Mouse (Mus musculus): ENCODE results near the gene Hmgcs2.

Gene Hmgcs2

DNA sequence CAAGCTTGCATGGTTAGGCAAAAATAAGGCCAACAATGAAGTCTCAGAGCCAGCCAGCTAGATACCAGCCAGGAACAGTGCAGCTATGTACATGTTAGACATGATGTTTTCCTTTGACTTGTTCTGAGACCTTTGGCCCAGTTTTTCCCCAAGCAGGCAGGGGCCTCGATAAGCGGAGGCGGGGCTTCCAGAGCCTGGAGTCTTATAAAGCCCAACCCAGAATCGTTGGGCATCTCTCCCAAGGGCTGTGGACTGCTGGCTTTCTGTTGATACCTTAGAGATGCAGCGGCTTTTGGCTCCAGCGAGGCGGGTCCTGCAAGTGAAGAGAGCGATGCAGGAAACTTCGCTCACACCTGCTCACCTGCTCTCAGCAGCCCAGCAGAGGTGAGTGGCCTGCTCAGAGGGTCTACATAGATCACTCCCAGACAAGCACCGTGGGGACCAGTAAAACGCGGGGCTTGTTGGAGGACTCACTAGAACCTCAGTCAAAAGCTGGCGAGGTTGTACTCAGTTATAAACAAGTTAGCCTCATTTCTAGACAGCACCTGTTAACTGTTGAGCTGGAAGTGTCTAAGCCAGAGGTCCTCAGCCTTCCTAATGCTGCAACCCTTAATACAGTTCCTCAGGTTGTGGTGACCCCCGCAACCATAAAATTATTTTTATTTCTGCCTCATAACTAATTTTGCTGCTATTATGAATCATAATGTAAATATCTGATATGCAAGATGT lies at the start of gene Hmgcs2:
Gene Hmgcs2, plus strand, starts transcription at position 232 of the 729 bp plus-strand sequence.
- no peak for DNase-seq

DNA sequence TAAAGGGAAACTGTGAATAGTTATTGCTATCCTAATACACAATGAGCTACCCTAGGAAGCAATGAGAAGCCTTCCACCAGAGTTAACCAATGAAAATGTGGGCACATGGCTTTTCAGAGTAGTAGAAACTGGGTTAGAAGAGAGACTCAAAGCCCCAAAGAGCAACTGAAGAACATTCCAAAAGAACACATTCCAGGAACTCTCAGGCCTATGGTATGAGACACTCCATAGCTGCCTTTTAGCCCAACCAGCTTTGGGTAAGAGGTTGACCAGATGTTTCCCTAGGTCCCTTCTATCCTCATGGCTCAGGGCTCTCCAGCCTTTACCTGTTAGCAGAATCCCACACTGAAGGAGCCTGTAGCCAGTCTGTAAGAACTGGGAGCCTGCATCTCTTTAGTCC lies 46.7 kb upstream of the Hmgcs2 start:
- DNase-seq, result no peak

DNA sequence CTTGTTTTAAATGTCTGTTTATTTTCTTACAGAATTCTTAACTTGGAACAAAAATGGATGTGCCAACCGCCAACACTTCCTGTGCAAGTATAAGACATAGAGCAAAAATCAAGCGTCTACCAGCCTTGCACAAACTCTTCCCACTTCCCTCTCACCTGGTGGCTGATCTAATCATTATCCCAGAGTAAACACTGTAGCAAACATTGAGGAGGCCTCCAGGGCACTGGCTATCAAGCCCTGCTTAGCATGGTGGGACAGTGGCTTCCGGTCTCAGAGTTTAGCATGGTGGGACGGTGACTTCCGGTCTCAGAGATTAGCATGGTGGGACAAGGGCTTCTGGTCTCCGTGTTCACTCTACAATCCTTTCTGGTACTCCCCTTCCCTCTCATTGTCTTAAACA lies 44.0 kb upstream of the Hmgcs2 start:
- no peak for DNase-seq

GRCm38 (mm10) chr3:98237240-98237639 lies 43.0 kb upstream of the Hmgcs2 start:
- no peak for DNase-seq

DNA sequence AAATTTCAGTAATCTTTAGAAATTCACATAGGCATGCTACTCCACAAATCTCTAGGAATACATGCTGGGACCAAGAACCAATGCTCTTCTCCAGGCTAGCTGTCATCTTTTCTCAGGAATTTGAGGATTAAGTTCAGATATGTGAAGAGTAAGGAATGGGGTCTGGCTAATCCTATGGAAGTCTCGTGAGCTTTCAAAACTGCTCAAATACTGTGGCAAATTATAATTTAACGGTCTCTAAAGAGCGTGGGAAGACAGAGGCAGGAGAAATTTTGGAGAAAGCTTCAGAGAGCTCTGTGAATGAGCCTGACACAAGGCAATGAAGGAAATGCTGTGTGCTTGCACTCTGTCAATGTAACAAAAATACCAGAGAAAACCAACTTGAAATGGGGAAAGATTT lies 42.1 kb upstream of the Hmgcs2 start:
- DNase-seq, result no peak

DNA sequence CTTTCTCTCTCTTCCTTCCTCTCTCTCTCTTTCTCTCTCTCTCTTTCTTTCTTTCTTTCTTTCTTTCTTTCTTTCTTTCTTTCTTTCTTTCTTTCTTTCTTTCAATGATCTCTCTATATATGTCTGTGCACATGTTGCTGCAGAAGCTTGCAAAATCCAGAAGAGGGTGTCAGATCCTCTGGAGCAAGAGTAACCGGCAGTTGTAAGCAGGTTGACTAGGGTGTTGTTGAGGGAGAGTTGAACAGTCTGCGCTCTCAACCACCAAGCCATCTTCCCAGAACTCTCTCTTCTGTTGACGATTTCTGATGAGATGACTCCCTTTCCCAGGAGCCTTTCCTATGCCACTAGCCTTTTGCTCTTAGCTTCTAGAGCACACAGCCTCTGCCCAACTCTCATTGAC lies 38.2 kb upstream of the Hmgcs2 start:
- no peak for DNase-seq

- DNase-seq, result no peak
Observed at GRCm38 (mm10) chr3:98242458-98243037, 37.7 kb upstream of the Hmgcs2 start.

DNA sequence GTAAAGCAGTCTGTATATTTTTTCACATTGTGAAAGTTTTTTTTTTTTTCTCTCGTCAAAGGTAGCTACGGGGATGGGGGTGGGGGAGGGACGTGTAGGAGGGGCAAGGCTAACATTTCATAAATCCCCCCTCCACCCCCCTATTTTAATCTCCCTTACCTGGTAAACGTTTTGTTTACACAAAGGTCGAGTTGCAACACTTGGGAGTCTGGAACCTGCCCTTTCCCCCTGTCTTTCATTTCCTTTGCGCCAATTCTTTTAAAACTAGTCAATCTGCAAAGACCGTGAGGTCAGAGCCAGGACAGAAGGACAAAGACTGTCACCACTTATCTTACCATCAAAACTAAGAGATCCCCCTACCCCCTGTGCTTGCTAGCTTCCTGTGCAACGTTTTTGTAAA lies 34.3 kb upstream of the Hmgcs2 start:
- no peak for DNase-seq

- no peak for DNase-seq
Observed at GRCm38 (mm10) chr3:98246985-98247751, 33.1 kb upstream of the Hmgcs2 start.

- DNase-seq, result no peak
Observed at GRCm38 (mm10) chr3:98249378-98249777, 30.9 kb upstream of the Hmgcs2 start.

DNA sequence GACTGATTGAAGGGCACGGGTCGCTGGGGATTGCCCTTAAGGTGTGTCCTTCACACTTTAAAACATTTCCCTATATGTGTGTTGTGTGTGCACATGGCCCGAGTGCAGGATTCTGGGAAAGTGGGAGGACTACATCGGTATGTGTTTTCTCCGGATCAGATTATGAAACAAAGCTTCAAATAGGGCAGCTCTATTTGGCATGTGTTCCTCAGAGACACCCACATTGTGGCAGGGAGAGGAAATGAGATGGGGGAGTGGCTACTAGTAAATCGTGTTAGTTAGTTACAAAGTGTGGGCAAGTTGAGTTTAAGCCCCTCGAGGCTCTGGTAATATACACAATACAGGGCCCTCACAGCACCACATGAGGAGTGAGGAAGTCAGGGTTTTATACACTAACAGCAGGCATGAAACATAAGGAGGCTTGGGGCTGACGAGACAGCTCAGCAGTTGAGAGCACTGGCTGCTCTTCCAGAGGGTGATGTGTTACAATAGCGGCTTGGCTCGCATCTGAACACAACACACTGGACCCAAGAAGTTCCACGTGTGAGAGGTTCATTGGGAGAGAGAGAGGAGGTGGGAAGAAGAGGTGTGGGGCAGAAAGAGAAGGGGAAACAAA lies 30.3 kb upstream of the Hmgcs2 start:
- no peak for DNase-seq

- DNase-seq, result no peak
Observed at GRCm38 (mm10) chr3:98254059-98254458, 26.2 kb upstream of the Hmgcs2 start.

- DNase-seq, result no peak
Observed at GRCm38 (mm10) chr3:98254656-98255583, 25.3 kb upstream of the Hmgcs2 start.

DNA sequence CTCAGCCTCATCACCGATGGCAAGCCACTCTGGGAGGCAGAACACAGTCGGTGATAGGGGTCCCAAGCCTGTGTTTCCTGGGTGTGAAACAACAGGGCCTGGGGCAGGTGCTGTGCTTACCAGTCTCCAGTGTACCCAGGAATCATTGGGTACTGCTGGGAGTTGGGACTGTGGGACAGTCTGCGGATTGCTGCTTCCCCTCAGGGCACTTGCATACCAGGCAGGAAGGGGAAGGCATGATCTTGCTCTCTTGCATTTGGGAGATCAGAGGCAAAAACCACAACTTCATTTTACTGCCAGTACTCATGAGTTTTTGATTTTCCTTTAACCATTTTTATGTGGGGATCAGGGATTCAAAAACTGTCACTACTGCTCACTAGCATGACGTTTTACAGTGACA lies 21.5 kb upstream of the Hmgcs2 start:
- DNase-seq, result no peak

DNA sequence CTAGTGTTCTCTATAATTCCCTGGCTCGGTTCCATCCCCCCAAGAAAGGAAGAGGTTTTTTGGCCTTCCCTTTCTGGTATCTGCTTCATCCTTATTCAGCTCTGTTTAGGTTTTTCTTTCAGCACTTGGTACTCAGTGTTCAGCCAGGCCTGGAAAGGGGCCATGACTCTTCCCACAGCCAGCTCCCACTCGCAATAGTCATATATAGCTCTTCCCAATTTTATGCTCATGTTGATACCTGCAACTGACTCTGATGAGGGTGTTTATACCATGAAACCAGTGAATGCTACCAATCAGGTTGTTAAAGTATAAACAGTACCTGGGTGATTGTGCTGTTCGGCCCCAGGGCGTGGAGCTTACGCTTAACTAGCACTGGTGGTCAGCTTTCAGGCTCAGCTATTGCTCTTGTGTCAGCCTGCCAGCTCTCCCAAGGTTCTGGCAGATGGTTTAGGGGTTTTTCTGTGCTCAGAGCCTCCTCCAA lies 20.9 kb upstream of the Hmgcs2 start:
- DNase-seq, result peak; percentile 8

DNA sequence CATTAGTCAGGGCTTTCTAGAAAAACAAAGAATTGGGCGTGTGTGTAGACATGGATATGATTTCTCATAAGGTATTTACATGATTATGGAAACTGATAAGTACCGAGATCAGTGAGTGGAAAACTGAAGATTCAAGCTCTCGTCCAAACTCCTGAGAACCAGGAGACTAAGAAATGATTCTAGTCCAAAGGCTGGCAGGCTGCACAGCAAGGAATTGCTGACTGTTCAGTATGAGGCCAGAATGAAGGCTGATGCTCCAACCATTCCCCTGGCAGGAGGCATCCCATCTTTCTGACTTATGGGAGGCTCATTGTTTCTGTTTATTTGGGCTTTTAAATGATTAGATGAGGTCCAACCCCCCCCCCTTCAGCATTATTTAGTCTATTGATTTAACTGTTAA lies 19.7 kb upstream of the Hmgcs2 start:
- DNase-seq, result no peak

- DNase-seq, result no peak
Observed at GRCm38 (mm10) chr3:98261415-98261814, 18.8 kb upstream of the Hmgcs2 start.

- no peak for DNase-seq
Observed at GRCm38 (mm10) chr3:98262133-98262532, 18.1 kb upstream of the Hmgcs2 start.

DNA sequence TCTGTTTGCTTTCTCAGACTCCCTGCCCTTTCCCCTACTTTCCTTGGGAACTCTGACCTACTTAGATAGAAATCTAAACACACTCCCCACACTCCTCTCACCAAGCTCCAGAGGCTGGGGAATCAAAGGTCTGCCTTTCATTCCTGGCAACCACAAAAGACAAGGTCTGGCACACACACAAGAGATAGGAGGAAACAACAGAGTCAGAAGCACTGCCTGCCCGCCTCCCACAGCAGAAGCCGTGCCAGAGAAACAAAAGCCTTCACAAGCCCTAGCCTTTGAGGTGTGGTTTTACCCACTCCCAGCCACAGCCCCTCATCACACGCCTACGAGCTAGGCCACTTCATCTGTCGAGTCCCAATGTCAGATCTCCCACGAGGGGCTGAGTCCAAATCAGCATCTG lies 13.0 kb upstream of the Hmgcs2 start:
- no peak for DNase-seq

DNA sequence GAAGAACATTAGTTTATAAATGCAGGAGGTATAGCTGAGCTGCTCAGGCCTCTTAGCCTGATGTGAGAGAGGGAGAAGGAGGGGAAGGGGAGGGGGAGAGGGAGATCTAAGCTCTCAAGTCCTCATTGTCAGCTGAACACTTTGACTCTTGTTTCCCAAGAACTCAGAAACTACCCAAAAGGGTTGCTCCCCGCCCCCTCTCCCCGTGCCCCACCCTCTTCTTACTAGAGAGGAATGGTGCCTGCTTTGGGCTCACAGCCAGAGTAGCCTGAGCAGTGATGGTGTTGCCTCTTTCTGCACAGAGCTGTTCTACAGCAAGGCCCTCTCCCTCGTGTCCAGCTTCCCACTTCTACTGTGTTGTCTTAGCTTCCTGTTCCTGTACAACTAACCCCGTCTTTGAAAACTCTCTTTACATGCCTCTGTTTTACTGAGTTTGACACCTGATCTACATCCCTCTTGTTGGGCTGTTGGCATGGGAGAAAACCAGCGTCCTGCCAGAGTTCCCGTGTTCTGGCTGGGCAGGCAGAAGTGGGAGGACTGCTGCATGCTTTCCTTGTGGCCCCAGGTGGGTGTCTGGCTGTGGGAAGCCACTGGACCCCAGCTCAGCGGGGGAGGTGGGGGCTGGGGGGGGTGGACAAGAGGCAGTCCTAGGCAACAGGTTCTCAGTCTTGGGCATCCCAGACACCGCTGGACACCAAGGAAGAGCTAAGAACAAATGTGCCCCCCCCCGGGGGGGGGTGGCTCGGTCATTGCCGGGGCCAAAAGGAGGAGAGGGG lies 6.4 kb upstream of the Hmgcs2 start:
- no peak for DNase-seq

DNA sequence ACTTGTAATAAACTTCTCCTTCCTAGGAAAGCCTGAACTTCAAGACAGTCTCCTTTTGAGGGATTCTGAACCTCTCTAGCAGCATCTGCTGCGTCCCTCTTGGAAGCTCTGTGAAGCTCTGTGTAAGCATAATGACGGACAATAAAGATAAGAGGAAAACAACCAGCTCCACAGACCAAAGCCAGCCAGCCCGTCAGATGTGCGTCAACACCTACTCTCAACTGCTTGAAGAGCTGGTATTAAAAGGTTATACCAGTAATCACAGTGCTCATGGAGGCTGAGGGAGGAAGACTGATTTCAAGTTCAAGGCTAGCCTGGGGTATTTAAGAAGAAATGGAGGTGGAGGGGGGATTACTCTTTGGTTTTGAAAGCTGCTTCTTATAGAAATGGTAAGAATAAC lies 553 bp upstream of the Hmgcs2 start:
- no peak for DNase-seq
